Mouse (Mus musculus): ENCODE data around the gene Sh2d3c. TPM values are rescaled to one million over a fixed set of nuclear protein-coding genes. Genes with fewer than 3 reads are reported as not detected.

The Sh2d3c gene
- polyA plus RNA-seq, 1 experiment from 2014 or later, result 41.8 TPM

- WGBS, result 93% methylated on average over 15 of the region's 15 CpGs
- Histone ChIP-seq H3K9me3 (no peaks in the 10 kb centered on the region), H3K27ac (no peak overlapping the region), H3K4me1 (peaks cover 5% of the 10 kb centered on the region; the same call in 1 of the 2 replicates), H3K27me3 (replicated peaks) (no peaks in the 10 kb centered on the region), H3K36me3 (peaks cover 47% of the 10 kb centered on the region), H3K4me2 (replicated peaks) (no peak overlapping the region), H3K9ac (no peak overlapping the region), H3K4me3 (no peak overlapping the region)
- ATAC-seq (ENCODE audit: low FRiP score, low read depth), result no peak
Measured at GRCm38 (mm10) chr2:32684681-32685428, 36.0 kb upstream of the Sh2d3c start.

DNA sequence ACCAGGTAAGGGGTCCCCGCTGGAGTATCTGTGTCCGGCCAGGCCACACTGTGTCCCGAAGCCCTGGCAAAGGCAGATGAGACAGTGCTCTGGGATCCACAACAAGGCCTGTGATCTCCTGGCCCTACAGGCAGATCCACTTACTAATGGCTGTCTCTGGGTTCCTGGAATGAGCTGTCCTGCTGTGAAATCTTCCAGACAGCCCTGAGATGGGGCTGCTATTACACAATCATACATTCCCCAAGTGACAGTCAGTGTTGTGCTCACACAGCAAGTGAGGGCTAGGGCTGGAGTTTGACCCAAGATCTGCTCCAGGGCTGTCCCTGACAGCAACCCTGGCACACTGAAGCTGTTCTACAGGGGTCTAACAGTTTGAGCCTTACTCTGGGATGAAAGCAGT, 35.0 kb upstream of the Sh2d3c start:
- WGBS, result 94% methylated on average over 3 of the region's 3 CpGs
- Histone ChIP-seq H3K9me3 (no peaks in the 10 kb centered on the region), H3K36me3 (peaks cover 47% of the 10 kb centered on the region)

GRCm38 (mm10) chr2:32686640-32687039, 34.2 kb upstream of the Sh2d3c start:
- peaks cover 47% of the 10 kb centered on the region for H3K36me3 ChIP-seq
- no peak for ATAC-seq (ENCODE audit: low FRiP score, low read depth)

More for the DNA sequence above, 35.0 kb upstream of the Sh2d3c start:
- Histone ChIP-seq H3K27me3 (replicated peaks) (no peaks in the 10 kb centered on the region), H3K9ac (no peak overlapping the region), H3K4me2 (replicated peaks) (no peak overlapping the region), H3K4me1 (peaks cover 5% of the 10 kb centered on the region; the same call in 1 of the 2 replicates), H3K4me3 (no peak overlapping the region), H3K27ac (no peak overlapping the region)
- ATAC-seq (ENCODE audit: low FRiP score, low read depth), result no peak

DNA sequence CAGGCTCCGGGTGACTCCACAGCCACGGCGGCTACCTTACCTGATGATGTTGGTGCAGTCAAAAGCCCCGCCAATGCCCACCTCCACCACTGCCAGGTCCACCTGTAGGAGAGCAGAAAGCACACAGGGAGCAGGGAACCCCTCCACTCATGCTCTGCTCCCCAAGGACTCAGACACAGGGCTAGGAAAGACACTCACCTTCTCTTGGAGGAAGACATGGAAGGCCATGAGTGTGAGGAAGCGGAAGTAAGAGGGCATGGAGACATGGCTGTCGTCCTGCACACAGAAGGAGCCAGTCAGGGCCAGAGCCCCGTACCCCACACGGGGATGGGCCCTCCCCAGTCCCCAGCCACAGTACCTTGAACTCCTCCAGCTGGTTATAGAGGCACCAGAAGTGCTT, 33.3 kb upstream of the Sh2d3c start:
- Histone ChIP-seq H3K9me3 (no peaks in the 10 kb centered on the region), H3K36me3 (peaks cover 47% of the 10 kb centered on the region), H3K9ac (no peak overlapping the region), H3K4me1 (no peaks in the 10 kb centered on the region), H3K4me2 (replicated peaks) (no peak overlapping the region), H3K4me3 (no peak overlapping the region), H3K27ac (no peak overlapping the region), H3K27me3 (replicated peaks) (no peaks in the 10 kb centered on the region)
- 97% methylated on average over 8 of the region's 8 CpGs for whole genome bisulfite sequencing
- ATAC-seq (ENCODE audit: low FRiP score, low read depth), result no peak

More at GRCm38 (mm10) chr2:32686640-32687039, 34.2 kb upstream of the Sh2d3c start:
- Histone ChIP-seq H3K9ac (no peak overlapping the region), H3K4me2 (replicated peaks) (no peak overlapping the region), H3K4me3 (no peak overlapping the region), H3K27ac (no peak overlapping the region), H3K27me3 (replicated peaks) (no peaks in the 10 kb centered on the region), H3K4me1 (peaks cover 4% of the 10 kb centered on the region; the same call in 1 of the 2 replicates), H3K9me3 (no peaks in the 10 kb centered on the region)
- WGBS, result 96% methylated on average over 6 of the region's 6 CpGs

- peaks cover 8% of the 10 kb centered on the region for H3K4me1 ChIP-seq
- H3K4me3 ChIP-seq, result no peak overlapping the region
- whole genome bisulfite sequencing, result 26% methylated on average over 5 of the region's 5 CpGs
- no peak overlapping the region for H3K9ac ChIP-seq
- H3K9me3 ChIP-seq, result no peaks in the 10 kb centered on the region
- no peak overlapping the region for H3K27ac ChIP-seq
- no peaks in the 10 kb centered on the region for H3K27me3 ChIP-seq (replicated peaks)
- H3K36me3 ChIP-seq, result peaks cover 31% of the 10 kb centered on the region
- ATAC-seq (ENCODE audit: low FRiP score, low read depth), result no peak
- no peak overlapping the region for H3K4me2 ChIP-seq (replicated peaks)
Measured at GRCm38 (mm10) chr2:32689420-32689819, 31.4 kb upstream of the Sh2d3c start.

- Histone ChIP-seq H3K9me3 (no peaks in the 10 kb centered on the region), H3K27me3 (replicated peaks) (no peaks in the 10 kb centered on the region), H3K4me2 (replicated peaks) (no peak overlapping the region), H3K4me1 (peaks cover 8% of the 10 kb centered on the region), H3K27ac (no peak overlapping the region), H3K9ac (no peak overlapping the region), H3K36me3 (peaks cover 15% of the 10 kb centered on the region), H3K4me3 (no peak overlapping the region)
- WGBS, result 89% methylated on average over 11 of the region's 11 CpGs
- ATAC-seq (ENCODE audit: low FRiP score, low read depth), result no peak
Measured at GRCm38 (mm10) chr2:32691041-32691440, 29.8 kb upstream of the Sh2d3c start.

- H3K9ac ChIP-seq, result no peak overlapping the region
- peak overlapping the region; percentile 88; the same call in 1 of the 2 replicates for H3K4me2 ChIP-seq (replicated peaks)
- H3K4me3 ChIP-seq, result no peak overlapping the region
Measured at GRCm38 (mm10) chr2:32692496-32692895, 28.4 kb upstream of the Sh2d3c start.

GRCm38 (mm10) chr2:32693282-32693681, 27.6 kb upstream of the Sh2d3c start:
- Histone ChIP-seq H3K27me3 (replicated peaks) (no peaks in the 10 kb centered on the region), H3K9me3 (no peaks in the 10 kb centered on the region), H3K36me3 (no peaks in the 10 kb centered on the region), H3K9ac (peak overlapping the region; percentile 77), H3K4me1 (peaks cover 8% of the 10 kb centered on the region), H3K27ac (no peak overlapping the region), H3K4me2 (replicated peaks) (peak overlapping the region; percentile 88), H3K4me3 (peak overlapping the region; percentile 57)
- ATAC-seq (ENCODE audit: low FRiP score, low read depth), result no peak; the same call in 1 of the 2 replicates
- 26% methylated on average over 7 of the region's 7 CpGs for WGBS

More at GRCm38 (mm10) chr2:32692496-32692895, 28.4 kb upstream of the Sh2d3c start:
- Histone ChIP-seq H3K9me3 (no peaks in the 10 kb centered on the region), H3K27ac (no peak overlapping the region), H3K27me3 (replicated peaks) (no peaks in the 10 kb centered on the region), H3K36me3 (peaks cover under 1% of the 10 kb centered on the region; the same call in 1 of the 2 replicates), H3K4me1 (peaks cover 8% of the 10 kb centered on the region)
- ATAC-seq (ENCODE audit: low FRiP score, low read depth), result no peak
- 95% methylated on average over 14 of the region's 14 CpGs for WGBS

DNA sequence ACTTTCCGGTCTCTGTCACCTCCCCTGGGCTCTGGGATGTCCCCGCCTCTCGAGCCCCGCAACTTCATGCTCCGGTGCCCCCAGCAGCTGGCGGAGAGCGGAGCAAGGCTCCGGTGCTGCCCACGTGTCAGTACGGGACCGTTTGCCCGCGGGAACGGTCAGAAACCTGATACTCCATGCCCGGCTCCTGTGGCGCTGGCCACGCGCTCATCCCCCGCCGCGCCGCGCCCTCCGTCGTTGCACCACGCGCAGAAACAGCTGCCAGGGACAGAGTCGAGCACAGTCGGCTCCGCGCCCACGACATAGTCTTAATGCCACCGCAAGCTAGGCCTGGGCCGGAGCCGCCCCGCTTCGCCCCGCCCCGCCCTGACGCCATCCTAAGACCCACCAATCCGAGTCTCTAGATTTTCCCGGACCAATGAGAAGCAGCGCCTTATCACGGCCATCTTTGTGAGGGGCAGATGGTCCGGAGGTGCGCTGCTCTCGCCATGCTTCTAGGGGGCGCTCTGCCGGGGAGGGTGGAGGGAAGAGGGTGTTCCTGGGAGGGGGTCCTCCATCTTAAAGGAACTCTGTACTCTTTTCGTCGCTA, 26.9 kb upstream of the Sh2d3c start:
- Histone ChIP-seq H3K4me2 (replicated peaks) (peak overlapping the region; percentile 88), H3K36me3 (no peaks in the 10 kb centered on the region), H3K4me3 (peak overlapping the region; percentile 57), H3K4me1 (peaks cover 8% of the 10 kb centered on the region), H3K27ac (no peak overlapping the region), H3K27me3 (replicated peaks) (no peaks in the 10 kb centered on the region), H3K9ac (peak overlapping the region; percentile 77), H3K9me3 (no peaks in the 10 kb centered on the region)
- peak; percentile 98 for ATAC-seq (ENCODE audit: low FRiP score, low read depth)
- under 1% methylated on average over 51 of the region's 51 CpGs for WGBS

- no peak overlapping the region for H3K4me3 ChIP-seq
- H3K4me2 ChIP-seq (replicated peaks), result peak overlapping the region; percentile 88
- H3K9ac ChIP-seq, result 0 out of 2 replicates have a peak overlapping the region, but pooled peaks have one; percentile 42
- H3K27me3 ChIP-seq (replicated peaks), result no peaks in the 10 kb centered on the region
- H3K4me1 ChIP-seq, result peaks cover 8% of the 10 kb centered on the region
- H3K9me3 ChIP-seq, result no peaks in the 10 kb centered on the region
- no peaks in the 10 kb centered on the region for H3K36me3 ChIP-seq
- WGBS, result 89% methylated on average over 12 of the region's 12 CpGs
- no peak overlapping the region for H3K27ac ChIP-seq
- no peak for ATAC-seq (ENCODE audit: low FRiP score, low read depth)
Measured at GRCm38 (mm10) chr2:32694691-32695090, 26.2 kb upstream of the Sh2d3c start.

DNA sequence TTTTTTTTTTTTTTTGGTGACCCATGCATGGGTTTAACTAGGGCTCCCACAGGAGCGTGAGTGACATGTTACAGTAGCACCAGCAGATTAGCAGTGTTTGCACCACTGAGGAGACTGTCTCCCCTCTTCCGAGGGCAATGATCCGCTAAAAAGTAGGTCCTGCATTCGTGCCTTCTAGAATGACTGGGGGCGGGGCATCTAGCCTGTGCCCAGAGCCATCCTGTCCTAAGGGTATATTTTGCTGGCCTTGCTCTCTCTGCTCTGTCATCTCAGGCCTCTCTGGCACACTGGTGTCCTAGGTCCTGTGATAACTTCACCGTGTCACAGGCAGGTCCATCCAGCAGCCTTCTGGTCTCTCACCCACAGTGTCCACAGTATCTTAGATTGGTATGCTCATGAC, 21.2 kb upstream of the Sh2d3c start:
- H3K27ac ChIP-seq, result no peak overlapping the region
- 86% methylated on average over 6 of the region's 6 CpGs for WGBS
- no peak overlapping the region for H3K9ac ChIP-seq
- no peaks in the 10 kb centered on the region for H3K9me3 ChIP-seq
- no peak overlapping the region for H3K4me3 ChIP-seq
- ATAC-seq (ENCODE audit: low FRiP score, low read depth), result no peak
- no peak overlapping the region for H3K4me2 ChIP-seq (replicated peaks)
- no peaks in the 10 kb centered on the region for H3K27me3 ChIP-seq (replicated peaks)
- H3K36me3 ChIP-seq, result peaks cover 22% of the 10 kb centered on the region
- no peaks in the 10 kb centered on the region for H3K4me1 ChIP-seq

- H3K9me3 ChIP-seq, result no peaks in the 10 kb centered on the region
- no peaks in the 10 kb centered on the region for H3K4me1 ChIP-seq
- H3K9ac ChIP-seq, result no peak overlapping the region
- H3K27ac ChIP-seq, result no peak overlapping the region
- H3K4me2 ChIP-seq (replicated peaks), result no peak overlapping the region
- peaks cover 36% of the 10 kb centered on the region for H3K36me3 ChIP-seq
- WGBS, result 88% methylated on average over 14 of the region's 14 CpGs
- ATAC-seq (ENCODE audit: low FRiP score, low read depth), result no peak
- no peak overlapping the region for H3K4me3 ChIP-seq
- no peaks in the 10 kb centered on the region for H3K27me3 ChIP-seq (replicated peaks)
Measured at GRCm38 (mm10) chr2:32700966-32701743, 19.7 kb upstream of the Sh2d3c start.

Measured in neural tube, embryonic 12.5 days (tissue).